Mouse (Mus musculus) forebrain, embryonic 13.5 days (tissue): Measurements from ENCODE around the gene Lrrc49. TPM values are rescaled to one million over a fixed set of nuclear protein-coding genes. Genes with fewer than 3 reads are reported as not detected.

Source experiments
- ATAC-seq: fragments of 200-750 bp; cut with Nextera tagmentation; 2 replicates; pipeline ENCODE4 v1.8.0; 2017
- H3K27ac ChIP-seq: fragments of 300-500 bp; sonication (generic); 2 replicates; pipeline ENCODE4 v1.5.1; 2015; ENCODE audit warnings: inconsistent platforms, mild to moderate bottlenecking, moderate library complexity
- H3K27me3 ChIP-seq: fragments of 300-500 bp; sonication (generic); 2 replicates; pipeline ENCODE4 v1.6.1; 2015; ENCODE audit warnings: mild to moderate bottlenecking, inconsistent platforms
- H3K36me3 ChIP-seq: fragments of 300-500 bp; sonication (generic); 2 replicates; pipeline ENCODE4 v1.6.1; 2015; ENCODE audit warnings: mild to moderate bottlenecking, inconsistent platforms; ENCODE audit not compliant: poor library complexity, severe bottlenecking
- H3K4me1 ChIP-seq: fragments of 300-500 bp; sonication (generic); 2 replicates; pipeline ENCODE4 v1.6.1; 2015; ENCODE audit warnings: inconsistent platforms
- H3K4me2 ChIP-seq: fragments of 300-500 bp; sonication (generic); 2 replicates; pipeline ENCODE4 v1.6.1; 2015; ENCODE audit warnings: inconsistent platforms, mild to moderate bottlenecking, moderate library complexity
- H3K4me3 ChIP-seq: fragments of 300-500 bp; sonication (generic); 2 replicates; pipeline ENCODE4 v1.5.1; 2015; ENCODE audit warnings: mild to moderate bottlenecking, inconsistent platforms
- H3K9ac ChIP-seq: fragments of 300-500 bp; sonication (generic); 2 replicates; pipeline ENCODE4 v1.6.1; 2015; ENCODE audit warnings: mild to moderate bottlenecking, inconsistent platforms
- H3K9me3 ChIP-seq: fragments of 300-500 bp; sonication (generic); replicated peaks from 2 replicates; pipeline ENCODE4 v1.6.1; 2016; ENCODE audit warnings: inconsistent platforms
- WGBS: fragments of 180-500 bp; shearing (Covaris S2); methylation state at CpG from one replicate; pipeline ENCODE4 v1.1.7; 2015; 5-methylcytosine and 5-hydroxymethylcytosine counted together
- polyA plus RNA-seq: library from polyadenylated mRNA; unstranded; fragments of >200 nt; fragmentation: Nextera tagmentation; extraction: Ambion mirVana; gene quantifications from 2 replicates; pipeline ENCODE4 v1.2.1, GENCODE M21; 2015

Gene Lrrc49
- polyA plus RNA-seq, 1 experiment from 2014 or later: 62.1 TPM

GRCm38 (mm10) chr9:60592363-60592762, 95.6 kb downstream of the Lrrc49 start:
- peaks cover 82% of the 10 kb centered on the region for H3K36me3 ChIP-seq
- H3K9ac ChIP-seq: no peak overlapping the region
- no peak for ATAC-seq
- H3K27ac ChIP-seq: no peak overlapping the region; the same call in 1 of the 2 replicates
- H3K27me3 ChIP-seq: no peaks in the 10 kb centered on the region
- H3K4me3 ChIP-seq: no peak overlapping the region
- H3K9me3 ChIP-seq: no peaks in the 10 kb centered on the region
- no peaks in the 10 kb centered on the region for H3K4me1 ChIP-seq
- H3K4me2 ChIP-seq: no peak overlapping the region
- WGBS: 91% methylated on average over 5 of the region's 5 CpGs

- Histone ChIP-seq H3K27me3 (no peaks in the 10 kb centered on the region), H3K9ac (no peak overlapping the region), H3K36me3 (peaks cover 85% of the 10 kb centered on the region), H3K4me1 (no peaks in the 10 kb centered on the region), H3K4me3 (no peak overlapping the region), H3K4me2 (no peak overlapping the region), H3K9me3 (no peaks in the 10 kb centered on the region), H3K27ac (no peak overlapping the region)
- ATAC-seq: no peak
- WGBS: 96% methylated on average over 8 of the region's 8 CpGs
Measured at GRCm38 (mm10) chr9:60590871-60591624, 96.9 kb downstream of the Lrrc49 start.

GRCm38 (mm10) chr9:60588914-60589313, 99.0 kb downstream of the Lrrc49 start:
- Histone ChIP-seq H3K9ac (no peak overlapping the region), H3K36me3 (peaks cover 85% of the 10 kb centered on the region), H3K27me3 (no peaks in the 10 kb centered on the region), H3K9me3 (no peaks in the 10 kb centered on the region), H3K4me1 (no peaks in the 10 kb centered on the region), H3K4me2 (no peak overlapping the region), H3K4me3 (no peak overlapping the region), H3K27ac (no peak overlapping the region)
- 94% methylated on average over 10 of the region's 10 CpGs for WGBS
- no peak for ATAC-seq

GRCm38 (mm10) chr9:60586920-60587319, 101.0 kb downstream of the Lrrc49 start:
- H3K9me3 ChIP-seq: no peaks in the 10 kb centered on the region
- H3K4me2 ChIP-seq: no peak overlapping the region
- no peak overlapping the region for H3K4me3 ChIP-seq
- no peak overlapping the region for H3K27ac ChIP-seq
- WGBS: 93% methylated on average over 3 of the region's 3 CpGs
- ATAC-seq: no peak
- H3K27me3 ChIP-seq: no peaks in the 10 kb centered on the region
- H3K9ac ChIP-seq: no peak overlapping the region
- H3K36me3 ChIP-seq: peaks cover 67% of the 10 kb centered on the region
- no peaks in the 10 kb centered on the region for H3K4me1 ChIP-seq

- H3K4me1 ChIP-seq: no peaks in the 10 kb centered on the region
- H3K27ac ChIP-seq: no peak overlapping the region
- no peak for ATAC-seq
- WGBS: 95% methylated on average over 5 of the region's 5 CpGs
- H3K27me3 ChIP-seq: no peaks in the 10 kb centered on the region
- H3K36me3 ChIP-seq: peaks cover 56% of the 10 kb centered on the region
- H3K4me3 ChIP-seq: no peak overlapping the region
- no peaks in the 10 kb centered on the region for H3K9me3 ChIP-seq
- H3K4me2 ChIP-seq: no peak overlapping the region
- no peak overlapping the region for H3K9ac ChIP-seq
Measured at GRCm38 (mm10) chr9:60585206-60585605, 102.8 kb downstream of the Lrrc49 start.

- Histone ChIP-seq H3K4me3 (no peak overlapping the region), H3K4me1 (no peaks in the 10 kb centered on the region), H3K27me3 (no peaks in the 10 kb centered on the region), H3K4me2 (no peak overlapping the region), H3K27ac (no peak overlapping the region), H3K9me3 (no peaks in the 10 kb centered on the region), H3K36me3 (peaks cover 33% of the 10 kb centered on the region), H3K9ac (no peak overlapping the region)
- WGBS: 93% methylated on average over 7 of the region's 7 CpGs
- ATAC-seq: no peak
Measured at GRCm38 (mm10) chr9:60582553-60582952, 105.4 kb downstream of the Lrrc49 start.

GRCm38 (mm10) chr9:60573011-60573410, 114.9 kb downstream of the Lrrc49 start:
- Histone ChIP-seq H3K4me1 (no peaks in the 10 kb centered on the region), H3K4me2 (no peak overlapping the region), H3K9me3 (no peaks in the 10 kb centered on the region), H3K36me3 (peaks cover 8% of the 10 kb centered on the region), H3K4me3 (no peak overlapping the region), H3K9ac (no peak overlapping the region), H3K27ac (no peak overlapping the region), H3K27me3 (no peaks in the 10 kb centered on the region)
- WGBS: 93% methylated on average over 7 of the region's 7 CpGs
- ATAC-seq: no peak

GRCm38 (mm10) chr9:60571725-60572124, 116.2 kb downstream of the Lrrc49 start:
- Histone ChIP-seq H3K4me3 (no peak overlapping the region), H3K4me1 (no peaks in the 10 kb centered on the region), H3K27ac (no peak overlapping the region), H3K9ac (no peak overlapping the region), H3K36me3 (0 out of 2 replicates have a peak, but pooled peaks cover 2% of the 10 kb centered on the region), H3K27me3 (no peaks in the 10 kb centered on the region), H3K4me2 (no peak overlapping the region), H3K9me3 (no peaks in the 10 kb centered on the region)
- 95% methylated on average over 4 of the region's 4 CpGs for WGBS
- ATAC-seq: no peak

- WGBS: 91% methylated on average over 4 of the region's 4 CpGs
- Histone ChIP-seq H3K9me3 (no peaks in the 10 kb centered on the region), H3K27me3 (no peaks in the 10 kb centered on the region), H3K36me3 (0 out of 2 replicates have a peak, but pooled peaks cover 2% of the 10 kb centered on the region), H3K9ac (no peak overlapping the region), H3K4me1 (no peaks in the 10 kb centered on the region), H3K27ac (no peak overlapping the region), H3K4me3 (no peak overlapping the region), H3K4me2 (no peak overlapping the region)
- no peak for ATAC-seq
Measured at GRCm38 (mm10) chr9:60571041-60571440, 116.9 kb downstream of the Lrrc49 start.

GRCm38 (mm10) chr9:60569366-60569765, 118.6 kb downstream of the Lrrc49 start:
- H3K9ac ChIP-seq: no peak overlapping the region
- no peaks in the 10 kb centered on the region for H3K27me3 ChIP-seq
- H3K9me3 ChIP-seq: no peaks in the 10 kb centered on the region
- no peak overlapping the region for H3K4me3 ChIP-seq
- no peak overlapping the region for H3K27ac ChIP-seq
- H3K4me2 ChIP-seq: no peak overlapping the region
- ATAC-seq: no peak
- H3K36me3 ChIP-seq: 0 out of 2 replicates have a peak, but pooled peaks cover 2% of the 10 kb centered on the region
- no peaks in the 10 kb centered on the region for H3K4me1 ChIP-seq
- WGBS: 79% methylated on average over 2 of the region's 2 CpGs

- Histone ChIP-seq H3K27ac (no peak overlapping the region), H3K4me1 (peaks cover 4% of the 10 kb centered on the region; the same call in 1 of the 2 replicates), H3K4me3 (no peak overlapping the region), H3K27me3 (no peaks in the 10 kb centered on the region), H3K36me3 (no peaks in the 10 kb centered on the region), H3K4me2 (no peak overlapping the region), H3K9ac (no peak overlapping the region), H3K9me3 (no peaks in the 10 kb centered on the region)
- no peak for ATAC-seq
- WGBS: 95% methylated on average over 7 of the region's 7 CpGs
Measured at GRCm38 (mm10) chr9:60563809-60564208, 124.1 kb downstream of the Lrrc49 start.

- Histone ChIP-seq H3K4me3 (no peak overlapping the region), H3K4me2 (no peak overlapping the region), H3K4me1 (peaks cover 4% of the 10 kb centered on the region; the same call in 1 of the 2 replicates), H3K27ac (no peak overlapping the region), H3K27me3 (no peaks in the 10 kb centered on the region), H3K9me3 (no peaks in the 10 kb centered on the region), H3K9ac (no peak overlapping the region), H3K36me3 (no peaks in the 10 kb centered on the region)
- no peak for ATAC-seq
- 81% methylated on average over 20 of the region's 20 CpGs for WGBS
Measured at GRCm38 (mm10) chr9:60562443-60563371, 125.3 kb downstream of the Lrrc49 start.
